ENCODE assay signal across 8 mouse cellular contexts in the genomic region with DNA sequence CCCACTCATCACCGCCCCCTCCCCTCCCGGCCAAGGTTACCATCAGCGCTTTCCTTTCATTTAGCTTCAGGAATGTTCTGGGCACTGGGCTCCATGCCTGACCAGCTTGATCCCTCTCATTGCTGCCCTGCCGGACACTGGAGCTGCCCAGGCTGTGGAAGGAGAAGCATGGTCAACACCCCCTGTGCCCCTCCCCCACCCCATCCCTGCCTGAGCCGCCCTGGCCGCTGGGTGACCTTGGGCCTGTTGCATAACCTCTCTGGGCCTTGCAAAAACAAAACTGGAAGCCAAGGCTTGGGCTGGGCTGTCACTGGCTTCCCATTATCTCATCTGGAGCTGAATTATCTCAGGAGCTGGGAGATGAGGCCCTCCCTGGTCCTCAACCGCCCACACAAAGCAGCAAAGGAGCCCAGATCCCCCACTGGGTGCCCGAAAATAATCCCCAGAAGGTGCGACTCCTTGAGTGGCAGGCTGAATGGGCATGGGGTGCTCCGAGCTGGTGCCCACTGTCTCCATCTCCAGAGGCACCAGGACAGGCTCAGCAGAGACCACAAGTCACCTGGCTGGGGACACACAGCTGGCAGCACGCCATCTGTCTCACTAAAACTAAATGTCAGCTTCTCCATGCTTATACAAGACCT. TPM values are rescaled to one million over a fixed set of nuclear protein-coding genes. Genes with fewer than 3 reads are reported as not detected.
DNase-seq lines count a peak whose midpoint lies in the region; ATAC-seq and TF ChIP-seq lines count a peak whose summit lies in the region.

No protein-coding gene starts in this region.

- H3K4me3 ChIP-seq in heart, embryonic 10.5 days: peak overlapping the region; percentile 30
- H3K4me3 ChIP-seq in lung, embryonic 14.5 days (ENCODE audit: low read depth, low read length): no peak overlapping the region

- peaks cover 68% of the 10 kb centered on the region for H3K4me1 ChIP-seq in heart, embryonic 10.5 days
- H3K4me1 ChIP-seq in lung, embryonic 14.5 days (ENCODE audit: insufficient read depth): peaks cover 13% of the 10 kb centered on the region

- no peaks in the 10 kb centered on the region for H3K27me3 ChIP-seq in heart, embryonic 10.5 days (ENCODE audit: insufficient read depth, poor library complexity, severe bottlenecking)
- H3K27me3 ChIP-seq in lung, embryonic 14.5 days (ENCODE audit: insufficient read depth, low read length): no peaks in the 10 kb centered on the region

- H3K27ac ChIP-seq in heart, embryonic 10.5 days: peak overlapping the region; percentile 76
- no peak overlapping the region for H3K27ac ChIP-seq in lung, embryonic 14.5 days (ENCODE audit: low read depth)

- 22% methylated on average over 11 of the region's 11 CpGs for WGBS in heart, embryonic 10.5 days
- WGBS in lung, embryonic 14.5 days: 45% methylated on average over 11 of the region's 11 CpGs

- 0 out of 2 replicates have a peak overlapping the region, but pooled peaks have one; percentile 12 for H3K4me2 ChIP-seq in lung, embryonic 14.5 days

- no peak for TF ChIP-seq CTCF in lung, embryonic 14.5 days (IDR thresholded peaks at IDR 0.05; ENCODE audit: low read depth)

- DNase-seq in layer of hippocampus, adult 9-11 months: peak; percentile 28
- DNase-seq in layer of hippocampus, adult 9-10 months (ENCODE audit: low spot score): no peak
- peak; percentile 33 to 35 for DNase-seq in cerebellum, postnatal 36 days
- DNase-seq in heart, embryonic 10.5 days (ENCODE audit: low spot score): no peak
- DNase-seq in kidney, adult 9 months: peak; percentile 89
- DNase-seq in lung, embryonic 14.5 days: peak; percentile 27
- peak; percentile 47 for DNase-seq in retina, postnatal 1 day
- DNase-seq in T-cell, adult 2 months (ENCODE audit: low spot score): no peak

- no peak overlapping the region for H3K9ac ChIP-seq in lung, embryonic 14.5 days

- no peaks in the 10 kb centered on the region for H3K9me3 ChIP-seq in heart, embryonic 10.5 days
- no peaks in the 10 kb centered on the region for H3K9me3 ChIP-seq in lung, embryonic 14.5 days (ENCODE audit: low read depth, low read length)

- 0 out of 2 replicates have a peak, but pooled peaks have one; percentile 11 for ATAC-seq in lung, embryonic 14.5 days (ENCODE audit: insufficient read depth)

- peaks cover 4% of the 10 kb centered on the region; the same call in 1 of the 2 replicates for H3K36me3 ChIP-seq in heart, embryonic 10.5 days
- no peaks in the 10 kb centered on the region for H3K36me3 ChIP-seq in lung, embryonic 14.5 days (ENCODE audit: insufficient read depth)

RNA-seq across cellular contexts. Expression of a gene that starts 9.1 kb away (rescaled TPM):
- 80.7 and 83.1 TPM in 2 replicates for polyA plus RNA-seq in heart, embryonic 10.5 days (2016; fragmentation: Nextera tagmentation; extraction: Ambion mirVana)
- polyA plus RNA-seq in lung, embryonic 14.5 days (2014; fragmentation: Nextera tagmentation; extraction: Ambion mirVana): 68.1 and 72.4 TPM in 2 replicates

RNA-seq across cellular contexts. Expression of a gene that starts 11.7 kb away (rescaled TPM):
- polyA plus RNA-seq in heart, embryonic 10.5 days (2016; fragmentation: Nextera tagmentation; extraction: Ambion mirVana): not detected in 2 replicates
- 0.11 TPM in 1 of 2 replicates, not detected in the other for polyA plus RNA-seq in lung, embryonic 14.5 days (2014; fragmentation: Nextera tagmentation; extraction: Ambion mirVana)

RNA-seq across cellular contexts. Expression of a gene that starts 18.3 kb away (rescaled TPM):
- polyA plus RNA-seq in heart, embryonic 10.5 days (2016; fragmentation: Nextera tagmentation; extraction: Ambion mirVana): 0.21 and 0.82 TPM in 2 replicates
- polyA plus RNA-seq in lung, embryonic 14.5 days (2014; fragmentation: Nextera tagmentation; extraction: Ambion mirVana): 5.0 and 6.1 TPM in 2 replicates

RNA-seq across cellular contexts. Expression of a gene that starts 25.4 kb away (rescaled TPM):
- polyA plus RNA-seq in heart, embryonic 10.5 days (2016; fragmentation: Nextera tagmentation; extraction: Ambion mirVana): 7.9 and 8.0 TPM in 2 replicates
- 12.2 and 12.4 TPM in 2 replicates for polyA plus RNA-seq in lung, embryonic 14.5 days (2014; fragmentation: Nextera tagmentation; extraction: Ambion mirVana)

RNA-seq across cellular contexts. Expression of a gene that starts 35.7 kb away (rescaled TPM):
- polyA plus RNA-seq in heart, embryonic 10.5 days (2016; fragmentation: Nextera tagmentation; extraction: Ambion mirVana): 84.4 and 113 TPM in 2 replicates
- 107 and 123 TPM in 2 replicates for polyA plus RNA-seq in lung, embryonic 14.5 days (2014; fragmentation: Nextera tagmentation; extraction: Ambion mirVana)

Comparison
In these comparisons a context has a peak if more than half of its experiments do, and no peak if none do; other contexts are left out.
1. DNase-seq: peak in layer of hippocampus, adult 9-11 months (single experiment), cerebellum, postnatal 36 days (2 of 2), kidney, adult 9 months (single experiment), lung, embryonic 14.5 days (single experiment) and retina, postnatal 1 day (single experiment); none in layer of hippocampus, adult 9-10 months (single experiment), heart, embryonic 10.5 days (single experiment) and T-cell, adult 2 months (single experiment).